Mouse (Mus musculus): Measurements from ENCODE around the gene Sapcd2. TPM values are rescaled to one million over a fixed set of nuclear protein-coding genes. Genes with fewer than 3 reads are reported as not detected.

Sapcd2 gene
- polyA plus RNA-seq, 1 experiment from 2014 or later = 7.8 TPM

DNA sequence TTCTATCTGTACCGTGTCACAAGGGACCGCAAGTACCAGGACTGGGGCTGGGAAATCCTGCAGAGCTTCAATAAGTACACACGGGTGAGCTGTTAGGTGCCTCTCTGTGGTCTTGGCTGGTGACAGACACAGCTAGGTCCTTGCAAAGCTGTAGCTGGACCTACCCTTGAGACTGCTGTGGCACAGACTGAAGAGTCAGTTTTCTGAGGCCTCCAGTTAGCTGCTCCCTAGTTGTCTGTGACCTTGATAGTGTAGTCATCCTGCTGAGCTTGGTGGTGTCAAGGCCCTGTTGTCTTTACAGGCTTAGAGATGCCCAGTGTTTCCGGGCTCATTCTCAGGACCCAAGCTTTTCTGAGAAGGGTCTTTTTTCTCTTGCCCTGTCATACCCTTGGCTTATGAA is 22.6 kb upstream of the Sapcd2 start:
- no peaks in the 10 kb centered on the region for H3K9me3 ChIP-seq (ENCODE audit: control insufficient read depth, low read length)
- H3K9ac ChIP-seq (replicated peaks; ENCODE audit: low read depth, low read length) = no peak overlapping the region
- H3K4me2 ChIP-seq (ENCODE audit: low read depth, low read length) = no peak overlapping the region
- no peak for ATAC-seq (ENCODE audit: low read depth)
- no peaks in the 10 kb centered on the region for H3K27me3 ChIP-seq (ENCODE audit: control insufficient read depth, insufficient read depth, low read length)
- WGBS = 95% methylated on average over 4 of the region's 4 CpGs
- H3K4me3 ChIP-seq (ENCODE audit: low read depth, low read length) = no peak overlapping the region
- H3K4me1 ChIP-seq (ENCODE audit: control insufficient read depth, insufficient read depth, low read length) = no peaks in the 10 kb centered on the region
- H3K27ac ChIP-seq (ENCODE audit: low read depth, low read length) = no peak overlapping the region
- peaks cover 72% of the 10 kb centered on the region for H3K36me3 ChIP-seq (ENCODE audit: control insufficient read depth, insufficient read depth, low read length)

DNA sequence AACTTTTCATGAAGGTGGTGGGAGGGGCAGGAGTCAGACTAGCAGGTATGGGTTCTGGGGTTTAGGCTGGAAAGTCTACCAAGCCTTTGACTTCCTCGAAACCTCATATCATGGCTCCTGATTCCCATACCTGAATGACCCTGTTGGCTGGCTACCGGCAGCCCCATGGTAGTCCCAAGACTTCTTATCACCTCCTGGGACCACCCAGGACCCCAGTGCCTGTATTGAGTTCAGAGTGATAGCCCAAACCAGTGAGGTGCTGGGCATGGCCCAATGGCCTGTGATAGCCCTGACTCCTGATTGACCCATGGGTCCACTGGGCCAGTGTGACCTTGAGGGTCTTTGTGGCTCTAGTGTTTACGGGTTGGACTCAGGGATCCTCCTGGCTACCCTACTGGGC is 21.4 kb upstream of the Sapcd2 start:
- 95% methylated on average over 3 of the region's 3 CpGs for WGBS

DNA sequence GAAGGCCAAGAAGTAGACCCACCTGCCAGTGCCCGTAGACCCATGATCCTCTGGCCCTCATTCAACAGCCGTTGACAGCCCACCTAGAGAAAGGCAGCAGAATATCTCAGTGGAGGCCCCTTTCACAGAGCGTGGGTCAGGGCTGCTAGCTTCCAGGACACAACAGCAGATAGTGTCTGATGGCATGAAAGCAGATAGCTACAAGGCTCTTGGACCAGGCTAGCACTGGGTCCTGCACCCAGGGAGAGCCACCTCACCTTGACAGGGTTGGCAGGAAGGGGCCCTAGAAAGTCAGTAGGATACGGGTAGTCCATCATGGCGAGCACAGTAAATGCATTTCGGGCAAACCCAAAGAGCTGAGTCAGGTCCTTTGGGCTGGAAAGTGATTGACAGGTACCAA is 17.9 kb upstream of the Sapcd2 start:
- H3K27ac ChIP-seq (ENCODE audit: low read depth, low read length) = no peak overlapping the region
- WGBS = 93% methylated on average over 6 of the region's 6 CpGs
- no peak for ATAC-seq (ENCODE audit: low read depth)
- H3K4me2 ChIP-seq (ENCODE audit: low read depth, low read length) = no peak overlapping the region
- H3K36me3 ChIP-seq (ENCODE audit: control insufficient read depth, insufficient read depth, low read length) = peaks cover 29% of the 10 kb centered on the region
- H3K9me3 ChIP-seq (ENCODE audit: control insufficient read depth, low read length) = no peaks in the 10 kb centered on the region
- H3K27me3 ChIP-seq (ENCODE audit: control insufficient read depth, insufficient read depth, low read length) = no peaks in the 10 kb centered on the region
- no peak overlapping the region for H3K9ac ChIP-seq (replicated peaks; ENCODE audit: low read depth, low read length)
- H3K4me1 ChIP-seq (ENCODE audit: control insufficient read depth, insufficient read depth, low read length) = peaks cover 14% of the 10 kb centered on the region
- H3K4me3 ChIP-seq (ENCODE audit: low read depth, low read length) = no peak overlapping the region

More for the DNA sequence above, 21.4 kb upstream of the Sapcd2 start:
- no peaks in the 10 kb centered on the region for H3K9me3 ChIP-seq (ENCODE audit: control insufficient read depth, low read length)
- H3K27ac ChIP-seq (ENCODE audit: low read depth, low read length) = no peak overlapping the region
- H3K4me1 ChIP-seq (ENCODE audit: control insufficient read depth, insufficient read depth, low read length) = peaks cover 6% of the 10 kb centered on the region
- H3K27me3 ChIP-seq (ENCODE audit: control insufficient read depth, insufficient read depth, low read length) = no peaks in the 10 kb centered on the region
- no peak overlapping the region for H3K4me3 ChIP-seq (ENCODE audit: low read depth, low read length)
- H3K9ac ChIP-seq (replicated peaks; ENCODE audit: low read depth, low read length) = no peak overlapping the region
- ATAC-seq (ENCODE audit: low read depth) = no peak
- H3K36me3 ChIP-seq (ENCODE audit: control insufficient read depth, insufficient read depth, low read length) = peaks cover 60% of the 10 kb centered on the region
- H3K4me2 ChIP-seq (ENCODE audit: low read depth, low read length) = no peak overlapping the region

DNA sequence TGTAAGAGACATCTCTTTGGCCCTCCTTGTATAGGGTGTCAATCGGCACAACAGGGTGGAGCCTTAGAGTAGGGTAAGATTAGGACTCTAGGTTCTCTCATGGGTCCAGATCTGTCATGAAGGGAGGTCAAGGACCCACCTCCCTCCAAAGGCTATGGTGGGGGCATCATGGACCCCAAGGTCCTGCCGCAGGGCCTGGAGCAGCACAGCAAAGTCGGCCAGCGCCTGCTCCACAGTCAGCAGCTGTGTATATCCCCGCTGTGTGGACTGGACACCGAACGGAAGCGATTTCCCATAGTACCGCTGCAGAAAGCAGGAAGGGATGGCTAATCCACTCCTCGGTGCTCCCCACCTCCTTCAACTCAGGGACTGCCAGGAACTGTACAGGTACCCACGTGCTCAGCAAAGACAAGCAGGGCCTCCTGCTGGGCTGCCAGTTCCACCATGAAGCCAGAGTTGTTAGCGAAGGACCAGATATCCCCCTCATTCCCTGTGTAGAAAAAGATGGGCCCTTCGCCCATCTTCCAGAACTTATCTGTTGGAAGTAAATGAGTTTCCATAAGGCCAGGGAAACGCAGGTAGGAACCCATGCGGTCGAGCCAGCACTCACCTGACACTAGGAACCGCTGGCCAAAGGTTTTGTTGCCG is 16.6 kb upstream of the Sapcd2 start:
- Histone ChIP-seq H3K4me3 (ENCODE audit: low read depth, low read length) (peak overlapping the region; percentile 47), H3K36me3 (ENCODE audit: control insufficient read depth, insufficient read depth, low read length) (peaks cover 16% of the 10 kb centered on the region), H3K4me2 (ENCODE audit: low read depth, low read length) (peak overlapping the region; percentile 89), H3K4me1 (ENCODE audit: control insufficient read depth, insufficient read depth, low read length) (peaks cover 14% of the 10 kb centered on the region), H3K9ac (replicated peaks; ENCODE audit: low read depth, low read length) (peak overlapping the region; percentile 56), H3K27ac (ENCODE audit: low read depth, low read length) (no peak overlapping the region), H3K9me3 (ENCODE audit: control insufficient read depth, low read length) (no peaks in the 10 kb centered on the region), H3K27me3 (ENCODE audit: control insufficient read depth, insufficient read depth, low read length) (no peaks in the 10 kb centered on the region)
- 38% methylated on average over 18 of the region's 18 CpGs for WGBS
- ATAC-seq (ENCODE audit: low read depth) = peak; percentile 15; the same call in 1 of the 2 replicates

DNA sequence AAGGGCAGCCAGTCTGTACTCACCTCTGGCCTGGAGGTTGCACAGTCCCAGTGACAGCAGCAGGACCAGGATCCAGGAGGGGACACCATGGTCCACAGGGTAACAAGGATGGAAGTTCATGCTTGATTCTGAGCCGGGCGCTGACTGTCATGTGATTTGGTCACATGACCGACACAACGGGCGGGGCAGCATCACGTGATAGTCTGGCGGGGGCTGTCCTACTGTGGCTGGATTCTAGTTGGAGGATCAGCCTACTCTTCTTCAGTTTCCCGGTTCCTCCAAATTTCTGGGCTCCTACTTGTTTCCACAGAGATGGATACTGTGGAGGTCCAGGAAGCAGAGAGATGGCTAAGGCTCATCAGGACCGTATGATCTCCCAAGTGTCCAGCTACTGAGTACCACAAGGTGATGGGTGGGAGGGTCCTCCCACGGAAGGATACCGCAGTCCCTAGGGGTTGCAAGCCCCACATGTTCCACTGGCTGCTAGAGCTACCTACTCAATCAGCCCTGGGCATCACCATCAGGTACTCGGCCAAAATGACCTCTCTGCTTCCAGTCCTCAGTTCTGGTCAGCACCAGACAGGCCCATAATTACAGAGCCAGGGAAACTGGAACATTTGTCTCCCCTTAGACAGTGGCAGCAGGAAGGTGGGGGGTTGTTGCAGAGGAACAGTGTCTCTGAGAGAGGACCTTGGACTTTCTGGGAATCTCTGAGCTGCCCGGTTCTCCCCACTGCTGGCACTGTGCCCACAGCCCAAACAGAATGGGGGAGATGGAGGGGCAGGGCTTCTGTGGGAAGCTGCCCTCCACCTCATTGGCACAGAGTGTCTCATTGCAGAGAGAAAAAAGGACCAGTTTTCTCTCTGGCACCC is 15.7 kb upstream of the Sapcd2 start, which contains the start of gene Dpp7:
Dpp7 (minus strand) TSS at position 152 of the 872 bp plus-strand sequence.
- peak within 1 kb of the TSS; percentile 89 for H3K4me2 ChIP-seq (ENCODE audit: low read depth, low read length)
- H3K9ac ChIP-seq (replicated peaks; ENCODE audit: low read depth, low read length) = peak within 1 kb of the TSS; percentile 56
- peak within 1 kb of the TSS; percentile 47 for H3K4me3 ChIP-seq (ENCODE audit: low read depth, low read length)
- no peaks in the 10 kb centered on the region for H3K9me3 ChIP-seq (ENCODE audit: control insufficient read depth, low read length)
- peaks cover 14% of the 10 kb centered on the region for H3K4me1 ChIP-seq (ENCODE audit: control insufficient read depth, insufficient read depth, low read length)
- no peak within 1 kb of the TSS for H3K27ac ChIP-seq (ENCODE audit: low read depth, low read length)
- H3K27me3 ChIP-seq (ENCODE audit: control insufficient read depth, insufficient read depth, low read length) = no peaks in the 10 kb centered on the region
- H3K36me3 ChIP-seq (ENCODE audit: control insufficient read depth, insufficient read depth, low read length) = peaks cover 8% of the 10 kb centered on the region
- WGBS = 6% methylated on average over 13 of the region's 13 CpGs
- ATAC-seq (ENCODE audit: low read depth) = peak; percentile 81

DNA sequence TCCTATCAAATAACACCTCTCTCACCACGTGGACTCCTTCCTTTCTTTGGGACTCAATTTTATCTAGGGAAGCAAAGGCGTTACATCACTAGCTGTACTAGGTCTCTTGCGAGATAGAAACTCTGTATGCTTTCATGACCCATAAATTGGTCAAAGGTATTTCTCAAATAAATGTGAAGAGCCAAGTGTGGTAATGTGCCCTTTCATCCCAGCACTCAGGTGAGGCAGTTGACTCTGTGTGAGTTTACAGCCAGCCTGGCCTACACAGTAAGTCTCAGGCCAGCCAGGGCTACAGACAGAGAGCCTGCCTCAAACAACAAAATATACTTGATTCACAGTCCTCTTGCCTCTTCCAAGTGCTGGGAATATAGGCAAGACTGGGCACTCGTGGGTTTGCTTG is 12.3 kb upstream of the Sapcd2 start:
- Histone ChIP-seq H3K4me2 (ENCODE audit: low read depth, low read length) (no peak overlapping the region), H3K4me3 (ENCODE audit: low read depth, low read length) (no peak overlapping the region), H3K9ac (replicated peaks; ENCODE audit: low read depth, low read length) (no peak overlapping the region), H3K36me3 (ENCODE audit: control insufficient read depth, insufficient read depth, low read length) (no peaks in the 10 kb centered on the region), H3K27me3 (ENCODE audit: control insufficient read depth, insufficient read depth, low read length) (peaks cover 6% of the 10 kb centered on the region; the same call in 1 of the 2 replicates), H3K4me1 (ENCODE audit: control insufficient read depth, insufficient read depth, low read length) (peaks cover 14% of the 10 kb centered on the region), H3K9me3 (ENCODE audit: control insufficient read depth, low read length) (no peaks in the 10 kb centered on the region), H3K27ac (ENCODE audit: low read depth, low read length) (no peak overlapping the region)
- WGBS = 77% methylated on average over 4 of the region's 4 CpGs
- no peak for ATAC-seq (ENCODE audit: low read depth)

DNA sequence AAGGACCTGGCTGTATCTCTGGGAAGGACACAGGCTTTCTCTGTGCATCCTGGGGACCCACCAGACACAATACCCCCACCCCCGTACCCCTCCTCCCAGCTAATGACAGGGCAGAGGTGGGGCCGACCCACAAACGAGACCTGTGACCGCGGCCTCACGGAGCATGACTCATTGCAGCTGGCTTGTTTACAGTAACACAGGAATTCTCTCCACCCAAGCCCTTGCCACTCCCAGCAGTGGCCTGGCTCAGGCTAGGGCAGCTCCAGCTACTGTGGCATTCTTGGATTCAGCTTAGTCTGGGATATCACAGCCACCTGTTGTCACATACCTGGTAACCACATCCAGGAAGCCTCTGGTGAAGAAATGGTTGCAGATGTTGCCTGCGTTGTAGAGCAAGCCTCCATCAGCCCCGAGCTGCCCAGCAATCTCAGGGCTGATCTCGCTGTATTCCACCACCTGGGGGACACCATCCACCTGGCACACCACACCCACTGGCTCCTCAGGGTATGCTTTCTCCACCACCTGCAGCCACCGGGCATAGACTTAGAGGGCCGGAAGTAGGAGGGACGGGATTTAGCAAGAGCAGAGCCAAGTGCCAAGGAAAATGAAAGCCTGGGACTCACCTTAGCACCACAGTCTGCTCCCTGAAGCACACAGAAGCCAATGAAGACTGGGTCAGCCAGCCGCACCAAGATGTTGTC is 8.5 kb upstream of the Sapcd2 start:
- peaks cover 17% of the 10 kb centered on the region for H3K27me3 ChIP-seq (ENCODE audit: control insufficient read depth, insufficient read depth, low read length)
- ATAC-seq (ENCODE audit: low read depth) = no peak
- H3K4me3 ChIP-seq (ENCODE audit: low read depth, low read length) = no peak overlapping the region
- H3K36me3 ChIP-seq (ENCODE audit: control insufficient read depth, insufficient read depth, low read length) = no peaks in the 10 kb centered on the region
- no peak overlapping the region for H3K9ac ChIP-seq (replicated peaks; ENCODE audit: low read depth, low read length)
- WGBS = 72% methylated on average over 13 of the region's 13 CpGs
- H3K9me3 ChIP-seq (ENCODE audit: control insufficient read depth, low read length) = no peaks in the 10 kb centered on the region
- no peak overlapping the region for H3K27ac ChIP-seq (ENCODE audit: low read depth, low read length)
- H3K4me2 ChIP-seq (ENCODE audit: low read depth, low read length) = no peak overlapping the region
- H3K4me1 ChIP-seq (ENCODE audit: control insufficient read depth, insufficient read depth, low read length) = 0 out of 2 replicates have a peak, but pooled peaks cover 4% of the 10 kb centered on the region

DNA sequence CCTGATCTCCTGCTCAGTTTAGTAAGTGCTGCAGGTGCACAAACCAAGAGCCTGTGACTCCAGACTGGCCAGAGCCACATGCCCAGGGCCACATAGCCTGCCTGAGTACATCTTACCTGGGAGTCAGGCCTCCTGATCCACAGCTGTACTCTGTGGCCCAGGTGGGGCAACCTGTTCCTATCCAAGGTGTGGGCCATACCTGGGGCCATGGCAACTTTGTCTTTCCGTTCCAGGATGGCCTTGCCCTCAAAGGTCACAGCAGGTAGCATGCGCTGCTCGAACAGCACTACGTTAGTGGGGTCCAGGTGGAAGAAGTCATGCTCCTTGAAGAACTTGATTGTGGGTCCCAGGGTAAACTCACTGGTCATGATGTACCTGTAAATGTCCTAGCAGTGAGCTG is 7.8 kb upstream of the Sapcd2 start:
- Histone ChIP-seq H3K9ac (replicated peaks; ENCODE audit: low read depth, low read length) (no peak overlapping the region), H3K4me3 (ENCODE audit: low read depth, low read length) (no peak overlapping the region)

More for the DNA sequence above, 7.8 kb upstream of the Sapcd2 start:
- whole genome bisulfite sequencing = 87% methylated on average over 4 of the region's 4 CpGs
- H3K4me2 ChIP-seq (ENCODE audit: low read depth, low read length) = peak overlapping the region; percentile 99; the same call in 1 of the 2 replicates
- no peaks in the 10 kb centered on the region for H3K9me3 ChIP-seq (ENCODE audit: control insufficient read depth, low read length)
- no peaks in the 10 kb centered on the region for H3K36me3 ChIP-seq (ENCODE audit: control insufficient read depth, insufficient read depth, low read length)
- H3K27me3 ChIP-seq (ENCODE audit: control insufficient read depth, insufficient read depth, low read length) = peaks cover 17% of the 10 kb centered on the region
- no peak for ATAC-seq (ENCODE audit: low read depth)
- H3K27ac ChIP-seq (ENCODE audit: low read depth, low read length) = no peak overlapping the region
- H3K4me1 ChIP-seq (ENCODE audit: control insufficient read depth, insufficient read depth, low read length) = 0 out of 2 replicates have a peak, but pooled peaks cover 4% of the 10 kb centered on the region
